Mouse (Mus musculus) forebrain, embryonic 16.5 days (tissue): ENCODE data around the gene Gm47289. TPM values are rescaled to one million over a fixed set of nuclear protein-coding genes. Genes with fewer than 3 reads are reported as not detected.
A peak's percentile ranks its signal among the peaks of the same experiment; 100 is the strongest.

Experiments used
- ATAC-seq: fragments of 200-750 bp; cut with Nextera tagmentation; 2 replicates; pipeline ENCODE4 v1.8.0; 2017; ENCODE audit warnings: mild to moderate bottlenecking, moderate library complexity
- H3K27ac ChIP-seq: fragments of 300-500 bp; sonication (generic); 2 replicates; pipeline ENCODE4 v1.5.1; 2014; ENCODE audit warnings: low read length, control low read depth
- H3K27me3 ChIP-seq: fragments of 300-500 bp; sonication (generic); replicated peaks from 2 replicates; pipeline ENCODE4 v1.6.1; 2014; ENCODE audit warnings: low read length; ENCODE audit not compliant: control insufficient read depth, insufficient read depth
- H3K36me3 ChIP-seq: fragments of 300-500 bp; sonication (generic); 2 replicates; pipeline ENCODE4 v1.6.1; 2014; ENCODE audit not compliant: control insufficient read depth, insufficient read depth
- H3K4me1 ChIP-seq: fragments of 300-500 bp; sonication (generic); replicated peaks from 2 replicates; pipeline ENCODE4 v1.6.1; 2014; ENCODE audit warnings: low read length; ENCODE audit not compliant: control insufficient read depth, insufficient read depth
- H3K4me2 ChIP-seq: fragments of 300-500 bp; sonication (generic); 2 replicates; pipeline ENCODE4 v1.6.1; 2014; ENCODE audit warnings: mild to moderate bottlenecking, low read length, control low read depth
- H3K4me3 ChIP-seq: fragments of 300-500 bp; sonication (generic); replicated peaks from 2 replicates; pipeline ENCODE4 v1.5.1; 2014; ENCODE audit warnings: mild to moderate bottlenecking, low read length, control low read depth
- H3K9ac ChIP-seq: fragments of 300-500 bp; sonication (generic); replicated peaks from 2 replicates; pipeline ENCODE4 v1.6.1; 2014; ENCODE audit warnings: low read depth, low read length, control low read depth
- H3K9me3 ChIP-seq: fragments of 300-500 bp; sonication (generic); 2 replicates; pipeline ENCODE4 v1.6.1; 2016; ENCODE audit warnings: low read length; ENCODE audit not compliant: control insufficient read depth
- WGBS: fragments of 180-500 bp; shearing (Covaris S2); extraction: QIAGEN DNeasy Blood & Tissue Kit; methylation state at CpG from one replicate; pipeline ENCODE4 v1.1.7; 2014; 5-methylcytosine and 5-hydroxymethylcytosine counted together
- polyA plus RNA-seq: library from polyadenylated mRNA; unstranded; fragments of >200 nt; fragmentation: Nextera tagmentation; extraction: Ambion mirVana; gene quantifications from 2 replicates; pipeline ENCODE4 v1.2.1, GENCODE M21; 2015

Gene Gm47289
- polyA plus RNA-seq, 1 experiment from 2014 or later: not detected

DNA sequence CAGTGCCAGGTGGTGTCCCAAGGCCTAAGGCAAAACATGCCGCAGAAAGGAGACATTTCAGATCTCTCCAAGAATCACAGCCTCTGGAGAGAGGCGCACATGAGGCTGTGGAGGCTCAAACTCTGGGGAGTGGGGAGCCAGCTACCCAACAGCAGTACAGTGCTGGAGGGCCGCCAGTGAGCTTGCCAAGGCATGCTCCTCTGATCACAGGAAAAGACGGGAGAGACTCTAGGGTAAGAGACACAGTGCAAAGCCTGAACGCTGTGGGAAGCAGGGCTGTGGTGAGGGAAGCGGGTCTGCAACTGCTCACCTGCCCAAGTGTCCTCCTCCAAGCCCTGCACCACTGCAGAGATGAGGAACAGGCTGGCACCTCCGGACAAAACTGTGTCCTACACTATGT lies 3.1 kb upstream of the Gm47289 start:
- ATAC-seq: no peak
- H3K9ac ChIP-seq: no peak overlapping the region
- H3K4me3 ChIP-seq: no peak overlapping the region
- 54% methylated on average over 7 of the region's 7 CpGs for whole genome bisulfite sequencing
- H3K4me2 ChIP-seq: no peak overlapping the region
- peaks cover 16% of the 10 kb centered on the region for H3K27me3 ChIP-seq
- no peak overlapping the region for H3K27ac ChIP-seq
- H3K36me3 ChIP-seq: no peaks in the 10 kb centered on the region
- H3K4me1 ChIP-seq: no peaks in the 10 kb centered on the region
- no peaks in the 10 kb centered on the region for H3K9me3 ChIP-seq

DNA sequence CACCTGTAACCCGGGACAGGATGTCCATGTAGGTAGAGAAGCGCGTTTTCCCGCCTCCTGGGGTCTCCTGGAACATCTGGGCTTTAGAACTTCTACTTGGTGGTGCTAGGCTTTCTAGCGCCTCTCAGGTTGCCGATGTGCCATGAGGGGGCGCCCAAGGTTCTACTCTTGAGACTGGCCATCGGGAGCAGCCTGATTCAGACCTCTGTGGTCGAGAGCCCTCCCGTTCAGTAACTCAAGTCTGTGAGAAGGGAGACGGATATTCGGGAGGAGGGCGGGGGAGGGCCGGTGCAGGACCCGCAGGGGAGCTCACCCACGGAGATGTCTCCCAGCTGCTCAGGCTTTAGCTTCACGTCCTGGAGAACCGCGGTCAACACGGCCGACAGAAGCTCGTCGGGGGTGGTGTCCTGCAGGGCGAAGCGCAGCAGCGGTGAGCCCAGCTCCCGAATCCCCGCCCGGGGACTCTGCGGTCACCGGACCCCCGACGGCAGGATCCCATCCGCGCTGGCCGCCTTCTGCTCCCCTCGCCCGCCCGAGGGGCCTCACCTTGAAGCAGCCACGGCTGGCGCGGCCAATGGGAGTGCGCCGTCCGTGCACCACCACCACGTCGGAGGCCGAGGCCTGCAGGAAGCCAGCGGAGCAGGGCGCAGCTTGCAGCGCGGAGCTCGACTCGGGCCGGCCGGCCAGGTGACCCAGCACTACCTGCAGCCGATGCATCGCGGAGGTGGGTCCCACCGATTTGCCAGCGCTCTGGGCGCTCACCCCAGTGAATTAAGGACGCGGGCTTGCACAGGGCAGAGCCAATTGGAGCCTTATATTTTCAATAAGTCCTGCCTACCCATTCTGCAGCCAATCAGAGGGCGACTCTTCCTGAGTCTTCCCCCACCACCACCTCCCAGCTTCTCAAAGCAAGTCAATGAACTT lies 2.4 kb upstream of the Gm47289 start, which contains the start of gene Acaa1b:
TSS of gene Acaa1b (minus strand) at position 816 of the 924 bp plus-strand sequence.
- peak; percentile 98 for ATAC-seq
- Histone ChIP-seq H3K36me3 (no peaks in the 10 kb centered on the region), H3K4me3 (peak within 1 kb of the TSS; percentile 54), H3K9ac (peak within 1 kb of the TSS; percentile 38), H3K27ac (no peak within 1 kb of the TSS), H3K9me3 (no peaks in the 10 kb centered on the region), H3K4me2 (peak within 1 kb of the TSS; percentile 58), H3K4me1 (no peaks in the 10 kb centered on the region), H3K27me3 (peaks cover 16% of the 10 kb centered on the region)
- under 1% methylated on average over 65 of the region's 65 CpGs for WGBS

DNA sequence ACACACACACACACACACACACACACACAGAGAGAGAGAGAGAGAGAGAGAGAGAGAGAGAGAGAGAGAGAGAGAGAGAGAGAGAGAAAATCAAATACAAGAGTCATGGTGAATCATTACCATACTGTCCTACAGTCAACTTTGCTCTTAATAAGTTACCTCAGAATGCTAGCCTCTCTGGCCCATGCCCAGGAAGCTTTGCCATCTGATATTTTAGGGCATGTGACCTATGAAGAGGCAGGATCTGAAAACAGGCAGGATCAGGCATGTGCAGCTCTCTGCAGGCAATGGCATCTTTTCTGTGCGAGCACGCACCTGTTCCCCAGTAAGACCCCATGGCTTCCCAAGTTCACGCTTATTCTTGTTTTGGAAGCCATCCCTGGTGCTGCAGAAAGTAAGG lies 1.7 kb downstream of the Gm47289 start:
- H3K36me3 ChIP-seq: no peaks in the 10 kb centered on the region
- H3K27ac ChIP-seq: no peak overlapping the region
- H3K4me3 ChIP-seq: no peak overlapping the region
- 96% methylated on average over 3 of the region's 3 CpGs for WGBS
- H3K4me2 ChIP-seq: no peak overlapping the region
- no peak overlapping the region for H3K9ac ChIP-seq
- no peaks in the 10 kb centered on the region for H3K4me1 ChIP-seq
- no peak for ATAC-seq
- peaks cover 9% of the 10 kb centered on the region for H3K27me3 ChIP-seq
- H3K9me3 ChIP-seq: no peaks in the 10 kb centered on the region

DNA sequence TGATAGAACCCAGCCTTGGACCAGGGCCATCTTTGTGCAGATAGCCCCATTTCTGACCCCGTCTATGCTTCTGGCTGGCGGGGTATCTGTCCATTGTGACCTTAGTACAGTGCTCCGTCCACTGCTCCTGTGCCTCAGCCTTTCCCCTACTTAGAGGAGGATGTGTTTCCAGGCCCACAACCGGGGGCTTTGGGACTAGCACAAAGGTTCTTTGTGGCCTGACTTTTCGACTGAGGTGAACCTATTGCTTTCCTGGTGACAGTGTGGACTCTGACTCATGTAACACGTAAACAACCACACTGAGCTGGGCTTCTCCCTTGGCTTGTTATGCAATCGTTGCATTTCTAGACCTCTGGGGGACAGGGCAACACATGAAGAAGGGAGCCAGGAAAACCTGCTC lies 5.8 kb downstream of the Gm47289 start:
- H3K4me1 ChIP-seq: no peaks in the 10 kb centered on the region
- H3K4me3 ChIP-seq: no peak overlapping the region
- no peak overlapping the region for H3K27ac ChIP-seq
- H3K9me3 ChIP-seq: no peaks in the 10 kb centered on the region
- no peaks in the 10 kb centered on the region for H3K27me3 ChIP-seq
- 91% methylated on average over 7 of the region's 7 CpGs for WGBS
- no peak overlapping the region for H3K9ac ChIP-seq
- no peaks in the 10 kb centered on the region for H3K36me3 ChIP-seq
- H3K4me2 ChIP-seq: no peak overlapping the region
- ATAC-seq: no peak

DNA sequence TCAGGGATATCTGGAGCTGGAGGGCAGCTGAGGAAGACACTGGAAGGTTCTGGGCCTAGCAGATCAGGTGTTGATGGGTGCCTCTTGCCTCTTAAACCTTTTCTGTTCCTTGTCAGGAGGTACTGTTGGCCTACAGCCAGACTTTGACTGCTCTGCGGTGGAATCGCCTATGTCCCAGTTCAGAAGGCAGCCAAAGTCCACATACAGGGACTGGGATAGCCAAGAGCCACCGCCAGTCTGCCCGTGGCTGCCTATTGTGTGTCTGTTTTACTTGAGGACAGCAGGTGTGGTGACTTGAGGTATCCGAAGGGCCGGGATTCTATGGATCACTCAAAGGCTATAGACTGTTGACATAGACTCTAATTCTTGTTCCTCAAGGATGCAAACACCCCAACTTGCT lies 6.6 kb downstream of the Gm47289 start:
- no peaks in the 10 kb centered on the region for H3K9me3 ChIP-seq

DNA sequence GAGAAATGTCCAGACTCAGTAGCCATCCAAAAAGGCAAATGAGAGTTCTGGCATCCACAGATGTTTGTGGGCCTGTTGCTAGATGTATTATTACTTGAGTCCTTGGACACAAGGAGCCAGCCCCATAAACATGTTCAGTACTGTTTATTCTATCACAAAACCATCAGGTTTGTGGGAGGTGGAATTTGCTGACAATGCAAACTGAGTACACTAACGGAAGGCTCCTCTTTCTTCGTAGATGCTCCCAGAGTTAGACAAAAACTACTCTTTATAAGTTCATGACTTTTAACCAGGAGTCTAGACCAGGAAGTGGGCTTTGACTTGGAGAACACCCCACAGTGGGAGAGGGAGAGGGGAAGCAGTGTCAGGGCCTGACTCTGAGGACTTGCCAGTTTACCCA lies 8.6 kb downstream of the Gm47289 start:
- Histone ChIP-seq H3K4me1 (no peaks in the 10 kb centered on the region), H3K27ac (no peak overlapping the region), H3K36me3 (no peaks in the 10 kb centered on the region), H3K4me3 (no peak overlapping the region), H3K9ac (no peak overlapping the region), H3K4me2 (no peak overlapping the region), H3K27me3 (no peaks in the 10 kb centered on the region), H3K9me3 (no peaks in the 10 kb centered on the region)
- ATAC-seq: no peak
- WGBS: 96% methylated on average over 2 of the region's 2 CpGs

More for the DNA sequence above, 6.6 kb downstream of the Gm47289 start:
- Histone ChIP-seq H3K27ac (no peak overlapping the region), H3K4me1 (no peaks in the 10 kb centered on the region), H3K27me3 (no peaks in the 10 kb centered on the region), H3K9ac (no peak overlapping the region), H3K4me3 (no peak overlapping the region), H3K36me3 (no peaks in the 10 kb centered on the region), H3K4me2 (no peak overlapping the region)
- no peak for ATAC-seq
- WGBS: 96% methylated on average over 6 of the region's 6 CpGs

DNA sequence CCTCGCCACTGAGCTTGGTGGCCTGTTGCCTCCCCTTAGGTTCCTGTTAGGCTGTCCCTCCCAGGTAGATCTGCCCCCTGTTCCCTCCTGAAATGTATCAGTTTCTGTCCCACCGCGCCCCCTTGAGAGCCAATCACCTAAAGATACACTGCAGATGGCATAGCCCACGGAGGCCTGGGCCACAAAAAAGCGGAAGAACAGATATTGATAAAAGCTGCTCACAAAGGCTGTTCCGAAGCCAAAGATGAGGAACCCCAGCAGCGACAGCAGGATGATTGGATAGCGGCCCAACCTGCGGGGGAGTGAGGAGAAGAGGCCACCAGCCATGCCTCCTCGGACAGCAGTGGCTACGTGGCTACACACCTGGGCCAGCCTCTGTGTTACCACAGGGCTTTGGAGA lies 20.3 kb downstream of the Gm47289 start:
- H3K36me3 ChIP-seq: no peaks in the 10 kb centered on the region
- no peak for ATAC-seq
- H3K9ac ChIP-seq: no peak overlapping the region
- H3K9me3 ChIP-seq: no peaks in the 10 kb centered on the region
- 95% methylated on average over 11 of the region's 11 CpGs for WGBS
- peaks cover 7% of the 10 kb centered on the region; the same call in 1 of the 2 replicates for H3K4me1 ChIP-seq
- no peak overlapping the region for H3K4me3 ChIP-seq
- H3K27me3 ChIP-seq: no peaks in the 10 kb centered on the region
- H3K4me2 ChIP-seq: no peak overlapping the region
- H3K27ac ChIP-seq: no peak overlapping the region

DNA sequence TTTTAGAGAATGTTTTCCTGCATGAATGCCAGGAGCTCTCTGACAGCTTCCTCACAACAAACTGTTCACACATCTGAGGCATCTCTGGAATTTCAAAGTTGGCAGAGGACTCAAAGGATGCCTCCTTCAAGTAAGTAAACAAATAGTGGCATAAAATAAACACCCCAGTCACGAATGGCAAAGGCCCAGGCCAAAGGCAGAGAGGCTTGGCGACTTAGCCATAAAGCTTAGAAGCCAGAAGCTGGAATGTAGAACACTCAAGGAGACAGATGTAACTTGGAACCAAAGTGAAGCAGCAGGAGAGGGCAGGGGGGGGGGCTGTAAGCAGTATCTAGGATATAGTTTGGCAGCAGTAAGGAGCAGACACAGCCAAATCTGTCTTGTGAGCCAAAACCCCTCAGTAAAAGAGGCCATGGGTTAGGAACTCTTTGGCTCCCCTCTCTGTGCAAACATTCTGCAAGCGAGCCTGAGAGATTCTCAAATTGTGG lies 22.3 kb downstream of the Gm47289 start:
- H3K4me1 ChIP-seq: peaks cover 7% of the 10 kb centered on the region; the same call in 1 of the 2 replicates
- no peak overlapping the region for H3K4me2 ChIP-seq
- no peaks in the 10 kb centered on the region for H3K27me3 ChIP-seq
- no peaks in the 10 kb centered on the region for H3K36me3 ChIP-seq
- no peaks in the 10 kb centered on the region for H3K9me3 ChIP-seq
- H3K27ac ChIP-seq: no peak overlapping the region
- no peak overlapping the region for H3K9ac ChIP-seq
- 42% methylated on average over 3 of the region's 3 CpGs for WGBS
- no peak overlapping the region for H3K4me3 ChIP-seq
- ATAC-seq: peak; percentile 23; the same call in 1 of the 2 replicates

DNA sequence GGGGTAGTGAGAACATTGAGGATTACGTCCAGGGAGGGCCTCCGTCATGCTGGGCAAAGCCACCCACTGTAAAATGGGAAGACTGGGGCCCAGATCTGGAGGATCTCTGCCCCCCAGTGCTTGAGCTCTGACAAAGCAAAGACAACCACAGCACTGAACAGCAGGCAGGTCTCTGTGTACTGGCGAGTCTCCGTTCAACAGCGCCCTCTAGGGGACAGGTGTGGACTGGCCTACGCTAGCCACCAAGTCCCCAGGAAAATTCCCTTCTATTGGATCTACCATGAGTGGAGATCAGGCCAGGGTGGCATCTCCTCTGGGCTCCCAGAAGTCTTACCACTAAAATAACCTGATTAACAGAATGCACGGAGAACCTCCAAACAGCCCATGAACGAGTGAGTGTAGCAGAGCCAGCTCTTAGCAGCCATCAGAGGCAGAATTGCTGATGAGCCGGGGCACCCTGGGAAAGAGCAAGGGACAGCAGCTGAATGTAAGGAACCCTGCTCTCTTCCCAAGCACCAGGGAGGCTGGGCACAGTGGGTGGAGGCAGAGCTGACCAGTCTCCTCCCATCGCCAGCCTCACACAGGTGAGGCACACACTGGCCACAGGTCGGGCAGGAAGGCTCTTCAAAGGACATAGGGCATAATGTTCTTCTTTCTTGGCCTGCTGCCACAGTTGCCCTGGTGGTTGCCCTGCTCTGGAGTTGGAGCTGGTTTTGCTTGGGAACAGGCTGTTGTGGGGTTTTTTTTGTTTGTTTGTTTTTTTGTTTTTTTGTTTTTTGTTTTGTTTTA lies 33.4 kb downstream of the Gm47289 start:
- no peak overlapping the region for H3K9ac ChIP-seq
- H3K4me1 ChIP-seq: no peaks in the 10 kb centered on the region
- ATAC-seq: no peak
- no peaks in the 10 kb centered on the region for H3K27me3 ChIP-seq
- WGBS: 36% methylated on average over 11 of the region's 11 CpGs
- no peak overlapping the region for H3K4me3 ChIP-seq
- H3K4me2 ChIP-seq: no peak overlapping the region
- H3K9me3 ChIP-seq: no peaks in the 10 kb centered on the region
- no peak overlapping the region for H3K27ac ChIP-seq
- no peaks in the 10 kb centered on the region for H3K36me3 ChIP-seq
